Mouse (Mus musculus): ENCODE measurements around the gene Traf4. TPM values are rescaled to one million over a fixed set of nuclear protein-coding genes. Genes with fewer than 3 reads are reported as not detected.
"Not testable (repeated sequence)": the region's sequence is repeated elsewhere in the genome, so short reads cannot be mapped to it uniquely, and the experiment has no call there.

Gene Traf4
- polyA plus RNA-seq, 1 experiment, result not detected

GRCm38 (mm10) chr11:78140665-78141064 lies 24.7 kb downstream of the Traf4 start:
- TF ChIP-seq POLR2A (IDR thresholded peaks at IDR 0.05; ENCODE audit: insufficient read depth, low read depth, low read length) (no peak), CTCF (IDR thresholded peaks at IDR 0.05; ENCODE audit: insufficient read depth, low read depth, low read length) (no peak)
- Histone ChIP-seq H3K27ac (ENCODE audit: insufficient read depth, low read depth, low read length) (no peak overlapping the region), H3K4me1 (ENCODE audit: control insufficient read depth, insufficient read depth, low read length) (no peaks in the 10 kb centered on the region; the same call in 1 of the 2 replicates), H3K4me3 (ENCODE audit: insufficient read depth, low read depth, low read length) (no peak overlapping the region)
- 78% methylated on average over 5 of the region's 5 CpGs for WGBS

GRCm38 (mm10) chr11:78138023-78138422 lies 27.4 kb downstream of the Traf4 start:
- H3K27ac ChIP-seq (ENCODE audit: insufficient read depth, low read depth, low read length), result no peak overlapping the region
- 87% methylated on average over 3 of the region's 3 CpGs for WGBS
- H3K4me1 ChIP-seq (ENCODE audit: control insufficient read depth, insufficient read depth, low read length), result peaks cover 2% of the 10 kb centered on the region; the same call in 1 of the 2 replicates
- no peak for TF ChIP-seq POLR2A (IDR thresholded peaks at IDR 0.05; ENCODE audit: insufficient read depth, low read depth, low read length)
- TF ChIP-seq CTCF (IDR thresholded peaks at IDR 0.05; ENCODE audit: insufficient read depth, low read depth, low read length), result no peak
- H3K4me3 ChIP-seq (ENCODE audit: insufficient read depth, low read depth, low read length), result no peak overlapping the region

- no peak for TF ChIP-seq CTCF (IDR thresholded peaks at IDR 0.05; ENCODE audit: insufficient read depth, low read depth, low read length)
- no peak for TF ChIP-seq POLR2A (IDR thresholded peaks at IDR 0.05; ENCODE audit: insufficient read depth, low read depth, low read length)
- Histone ChIP-seq H3K27ac (ENCODE audit: insufficient read depth, low read depth, low read length) (no peak overlapping the region), H3K4me3 (ENCODE audit: insufficient read depth, low read depth, low read length) (no peak overlapping the region), H3K4me1 (ENCODE audit: control insufficient read depth, insufficient read depth, low read length) (peaks cover 4% of the 10 kb centered on the region; the same call in 1 of the 2 replicates)
- 51% methylated on average over 4 of the region's 4 CpGs for WGBS
Observed at GRCm38 (mm10) chr11:78137584-78137983, 27.8 kb downstream of the Traf4 start.

- WGBS, result 74% methylated on average over 1 of the region's 1 CpGs
- TF ChIP-seq POLR2A (IDR thresholded peaks at IDR 0.05; ENCODE audit: insufficient read depth, low read depth, low read length) (no peak), CTCF (IDR thresholded peaks at IDR 0.05; ENCODE audit: insufficient read depth, low read depth, low read length) (no peak)
- no peak overlapping the region for H3K27ac ChIP-seq (ENCODE audit: insufficient read depth, low read depth, low read length)
- peaks cover 4% of the 10 kb centered on the region; the same call in 1 of the 2 replicates for H3K4me1 ChIP-seq (ENCODE audit: control insufficient read depth, insufficient read depth, low read length)
- H3K4me3 ChIP-seq (ENCODE audit: insufficient read depth, low read depth, low read length), result no peak overlapping the region
Observed at GRCm38 (mm10) chr11:78136132-78136531, 29.3 kb downstream of the Traf4 start.

GRCm38 (mm10) chr11:78135314-78135713 lies 30.1 kb downstream of the Traf4 start:
- H3K27ac ChIP-seq (ENCODE audit: insufficient read depth, low read depth, low read length); H3K4me1 ChIP-seq (ENCODE audit: control insufficient read depth, insufficient read depth, low read length); H3K4me3 ChIP-seq (ENCODE audit: insufficient read depth, low read depth, low read length): not testable (repeated sequence)
- WGBS, result 90% methylated on average over 7 of the region's 7 CpGs

- Histone ChIP-seq H3K4me1 (ENCODE audit: control insufficient read depth, insufficient read depth, low read length) (peaks cover 4% of the 10 kb centered on the region; the same call in 1 of the 2 replicates), H3K27ac (ENCODE audit: insufficient read depth, low read depth, low read length) (no peak overlapping the region), H3K4me3 (ENCODE audit: insufficient read depth, low read depth, low read length) (no peak overlapping the region)
- no peak for TF ChIP-seq POLR2A (IDR thresholded peaks at IDR 0.05; ENCODE audit: insufficient read depth, low read depth, low read length)
- TF ChIP-seq CTCF (IDR thresholded peaks at IDR 0.05; ENCODE audit: insufficient read depth, low read depth, low read length), result no peak
- WGBS, result 85% methylated on average over 3 of the region's 3 CpGs
Observed at GRCm38 (mm10) chr11:78134344-78134743, 31.0 kb downstream of the Traf4 start.

GRCm38 (mm10) chr11:78133915-78134314 lies 31.5 kb downstream of the Traf4 start:
- no peak overlapping the region for H3K4me3 ChIP-seq (ENCODE audit: insufficient read depth, low read depth, low read length)
- TF ChIP-seq CTCF (IDR thresholded peaks at IDR 0.05; ENCODE audit: insufficient read depth, low read depth, low read length), result no peak
- TF ChIP-seq POLR2A (IDR thresholded peaks at IDR 0.05; ENCODE audit: insufficient read depth, low read depth, low read length), result no peak
- peaks cover 7% of the 10 kb centered on the region for H3K4me1 ChIP-seq (ENCODE audit: control insufficient read depth, insufficient read depth, low read length)
- no peak overlapping the region for H3K27ac ChIP-seq (ENCODE audit: insufficient read depth, low read depth, low read length)
- 91% methylated on average over 6 of the region's 6 CpGs for WGBS

- no peak overlapping the region for H3K27ac ChIP-seq (ENCODE audit: insufficient read depth, low read depth, low read length)
- peaks cover 12% of the 10 kb centered on the region for H3K4me1 ChIP-seq (ENCODE audit: control insufficient read depth, insufficient read depth, low read length)
- TF ChIP-seq CTCF (IDR thresholded peaks at IDR 0.05; ENCODE audit: insufficient read depth, low read depth, low read length) (no peak), POLR2A (IDR thresholded peaks at IDR 0.05; ENCODE audit: insufficient read depth, low read depth, low read length) (no peak)
- WGBS, result 30% methylated on average over 8 of the region's 8 CpGs
- H3K4me3 ChIP-seq (ENCODE audit: insufficient read depth, low read depth, low read length), result no peak overlapping the region
Observed at GRCm38 (mm10) chr11:78129458-78129857, 35.9 kb downstream of the Traf4 start.

- Histone ChIP-seq H3K4me3 (ENCODE audit: insufficient read depth, low read depth, low read length) (no peak overlapping the region), H3K27ac (ENCODE audit: insufficient read depth, low read depth, low read length) (no peak overlapping the region), H3K4me1 (ENCODE audit: control insufficient read depth, insufficient read depth, low read length) (peaks cover 9% of the 10 kb centered on the region; the same call in 1 of the 2 replicates)
- WGBS, result 80% methylated on average over 4 of the region's 4 CpGs
- TF ChIP-seq CTCF (IDR thresholded peaks at IDR 0.05; ENCODE audit: insufficient read depth, low read depth, low read length) (no peak), POLR2A (IDR thresholded peaks at IDR 0.05; ENCODE audit: insufficient read depth, low read depth, low read length) (no peak)
Observed at GRCm38 (mm10) chr11:78126739-78127138, 38.6 kb downstream of the Traf4 start.

- no peak overlapping the region for H3K27ac ChIP-seq (ENCODE audit: insufficient read depth, low read depth, low read length)
- WGBS, result 47% methylated on average over 6 of the region's 6 CpGs
- H3K4me1 ChIP-seq (ENCODE audit: control insufficient read depth, insufficient read depth, low read length), result peaks cover 9% of the 10 kb centered on the region; the same call in 1 of the 2 replicates
- no peak for TF ChIP-seq POLR2A (IDR thresholded peaks at IDR 0.05; ENCODE audit: insufficient read depth, low read depth, low read length)
- TF ChIP-seq CTCF (IDR thresholded peaks at IDR 0.05; ENCODE audit: insufficient read depth, low read depth, low read length), result no peak
- H3K4me3 ChIP-seq (ENCODE audit: insufficient read depth, low read depth, low read length), result no peak overlapping the region
Observed at GRCm38 (mm10) chr11:78125691-78126090, 39.7 kb downstream of the Traf4 start.
